Mouse (Mus musculus): ENCODE data around the gene Clcf1. TPM values are rescaled to one million over a fixed set of nuclear protein-coding genes. Genes with fewer than 3 reads are reported as not detected.

Gene Clcf1
- polyA plus RNA-seq, 1 experiment from 2014 or later: 0.87 TPM

- Histone ChIP-seq H3K9ac (no peak overlapping the region), H3K4me3 (no peak overlapping the region), H3K27me3 (replicated peaks) (peaks cover 30% of the 10 kb centered on the region), H3K4me1 (peaks cover 7% of the 10 kb centered on the region), H3K27ac (no peak overlapping the region), H3K36me3 (peaks cover 10% of the 10 kb centered on the region), H3K9me3 (no peaks in the 10 kb centered on the region), H3K4me2 (replicated peaks) (no peak overlapping the region)
- 74% methylated on average over 6 of the region's 6 CpGs for WGBS
- no peak for ATAC-seq (ENCODE audit: low FRiP score, low read depth)
Observed at GRCm38 (mm10) chr19:4270187-4270586, 56.1 kb downstream of the Clcf1 start.

GRCm38 (mm10) chr19:4270972-4271371 is 56.9 kb downstream of the Clcf1 start:
- H3K36me3 ChIP-seq: peaks cover 10% of the 10 kb centered on the region
- no peak overlapping the region for H3K4me3 ChIP-seq
- H3K27ac ChIP-seq: no peak overlapping the region
- peaks cover 30% of the 10 kb centered on the region for H3K27me3 ChIP-seq (replicated peaks)
- H3K9ac ChIP-seq: no peak overlapping the region
- no peak for ATAC-seq (ENCODE audit: low FRiP score, low read depth)
- no peak overlapping the region for H3K4me2 ChIP-seq (replicated peaks)
- no peaks in the 10 kb centered on the region for H3K9me3 ChIP-seq
- WGBS: 94% methylated on average over 11 of the region's 11 CpGs
- peaks cover 7% of the 10 kb centered on the region for H3K4me1 ChIP-seq

Small RNA genes within 50 kb of the gene (microRNA-seq; reads per million reads assigned to microRNA genes)
- gene Gm26115 (not detected), gene Mir6985 (not detected)

Other genes with a start within 250 kb of the Clcf1 start
- gene Aldh3b2, start 241.9 kb upstream of the Clcf1 start, polyA plus RNA-seq (2016; fragmentation: Nextera tagmentation; extraction: Ambion mirVana): 0.65 and 0.68 TPM in 2 replicates
- 2.8 and 3.2 TPM in 2 replicates for gene Acy3, start 227.7 kb upstream of the Clcf1 start, polyA plus RNA-seq (2016; fragmentation: Nextera tagmentation; extraction: Ambion mirVana)
- not detected in 2 replicates for gene Tbx10, start 221.5 kb upstream of the Clcf1 start, polyA plus RNA-seq (2016; fragmentation: Nextera tagmentation; extraction: Ambion mirVana)
- gene Nudt8, start 213.7 kb upstream of the Clcf1 start, polyA plus RNA-seq (2016; fragmentation: Nextera tagmentation; extraction: Ambion mirVana): 20.6 and 22.8 TPM in 2 replicates
- gene Gm49405, start 213.6 kb upstream of the Clcf1 start, polyA plus RNA-seq (2016; fragmentation: Nextera tagmentation; extraction: Ambion mirVana): 4.3 TPM in 2 replicates
- 4.5 and 6.0 TPM in 2 replicates for gene Doc2g, start 210.9 kb upstream of the Clcf1 start, polyA plus RNA-seq (2016; fragmentation: Nextera tagmentation; extraction: Ambion mirVana)
- 201 and 209 TPM in 2 replicates for gene Ndufv1, start 201.4 kb upstream of the Clcf1 start, polyA plus RNA-seq (2016; fragmentation: Nextera tagmentation; extraction: Ambion mirVana)
- gene Gstp1, start 176.3 kb upstream of the Clcf1 start, polyA plus RNA-seq (2016; fragmentation: Nextera tagmentation; extraction: Ambion mirVana): 349 and 353 TPM in 2 replicates
- 1.8 and 2.8 TPM in 2 replicates for gene Gstp2, start 168.2 kb upstream of the Clcf1 start, polyA plus RNA-seq (2016; fragmentation: Nextera tagmentation; extraction: Ambion mirVana)
- not detected in 2 replicates for gene Gstp3, start 154.7 kb upstream of the Clcf1 start, polyA plus RNA-seq (2016; fragmentation: Nextera tagmentation; extraction: Ambion mirVana)
- not detected in 2 replicates for gene Cabp2, start 132.7 kb upstream of the Clcf1 start, polyA plus RNA-seq (2016; fragmentation: Nextera tagmentation; extraction: Ambion mirVana)
- 73.6 and 75.9 TPM in 2 replicates for gene Cdk2ap2, start 117.1 kb upstream of the Clcf1 start, polyA plus RNA-seq (2016; fragmentation: Nextera tagmentation; extraction: Ambion mirVana)
- 26.2 and 27.8 TPM in 2 replicates for gene Pitpnm1, start 114.2 kb upstream of the Clcf1 start, polyA plus RNA-seq (2016; fragmentation: Nextera tagmentation; extraction: Ambion mirVana)
- 67.3 and 69.4 TPM in 2 replicates for gene Aip, start 88.4 kb upstream of the Clcf1 start, polyA plus RNA-seq (2016; fragmentation: Nextera tagmentation; extraction: Ambion mirVana)
- gene Gpr152, start 74.5 kb upstream of the Clcf1 start, polyA plus RNA-seq (2016; fragmentation: Nextera tagmentation; extraction: Ambion mirVana): not detected in 2 replicates
- 0.13 and 0.19 TPM in 2 replicates for gene Cabp4, start 70.2 kb upstream of the Clcf1 start, polyA plus RNA-seq (2016; fragmentation: Nextera tagmentation; extraction: Ambion mirVana)
- gene Coro1b, start 65.6 kb upstream of the Clcf1 start, polyA plus RNA-seq (2016; fragmentation: Nextera tagmentation; extraction: Ambion mirVana): 128 and 131 TPM in 2 replicates
- 0.92 and 0.94 TPM in 2 replicates for gene Ptprcap, start 60.6 kb upstream of the Clcf1 start, polyA plus RNA-seq (2016; fragmentation: Nextera tagmentation; extraction: Ambion mirVana)
- gene Rps6kb2, start 50.9 kb upstream of the Clcf1 start, polyA plus RNA-seq (2016; fragmentation: Nextera tagmentation; extraction: Ambion mirVana): 62.3 and 71.7 TPM in 2 replicates
- gene Carns1, start 38.8 kb upstream of the Clcf1 start, polyA plus RNA-seq (2016; fragmentation: Nextera tagmentation; extraction: Ambion mirVana): 3.9 and 4.8 TPM in 2 replicates
- 1.1 and 1.4 TPM in 2 replicates for gene Tbc1d10c, start 23.0 kb upstream of the Clcf1 start, polyA plus RNA-seq (2016; fragmentation: Nextera tagmentation; extraction: Ambion mirVana)
- 753 and 767 TPM in 2 replicates for gene Ppp1ca, start 22.2 kb upstream of the Clcf1 start, polyA plus RNA-seq (2016; fragmentation: Nextera tagmentation; extraction: Ambion mirVana)
- 25.9 and 34.0 TPM in 2 replicates for gene Rad9a, start 12.6 kb upstream of the Clcf1 start, polyA plus RNA-seq (2016; fragmentation: Nextera tagmentation; extraction: Ambion mirVana)
- not detected in 2 replicates for gene AC109138.7, start 119 bp downstream of the Clcf1 start, polyA plus RNA-seq (2016; fragmentation: Nextera tagmentation; extraction: Ambion mirVana)
- 18.7 and 19.8 TPM in 2 replicates for gene Pold4, start 17.7 kb downstream of the Clcf1 start, polyA plus RNA-seq (2016; fragmentation: Nextera tagmentation; extraction: Ambion mirVana)
- 5.9 and 7.0 TPM in 2 replicates for gene Ssh3, start 54.9 kb downstream of the Clcf1 start, polyA plus RNA-seq (2016; fragmentation: Nextera tagmentation; extraction: Ambion mirVana)
- gene Ankrd13d, start 68.9 kb downstream of the Clcf1 start, polyA plus RNA-seq (2016; fragmentation: Nextera tagmentation; extraction: Ambion mirVana): 18.5 and 19.0 TPM in 2 replicates
- gene Grk2, start 92.0 kb downstream of the Clcf1 start, polyA plus RNA-seq (2016; fragmentation: Nextera tagmentation; extraction: Ambion mirVana): 19.7 and 21.2 TPM in 2 replicates
- 49.6 and 51.7 TPM in 2 replicates for gene Kdm2a, start 184.0 kb downstream of the Clcf1 start, polyA plus RNA-seq (2016; fragmentation: Nextera tagmentation; extraction: Ambion mirVana)
- gene Rhod, start 225.2 kb downstream of the Clcf1 start, polyA plus RNA-seq (2016; fragmentation: Nextera tagmentation; extraction: Ambion mirVana): 10.3 and 11.6 TPM in 2 replicates

Measured in neural tube, embryonic 12.5 days (tissue).